Mouse (Mus musculus) layer of hippocampus, adult 9-11 months (tissue): Measurements from ENCODE around the gene 2410137M14Rik.
"Not testable (repeated sequence)": the region's sequence is repeated elsewhere in the genome, so short reads cannot be mapped to it uniquely, and the experiment has no call there.

Source experiments
- DNase-seq: peaks from one replicate; pipeline ENCODE4 v3.0.0; 2022

The 2410137M14Rik gene

DNA sequence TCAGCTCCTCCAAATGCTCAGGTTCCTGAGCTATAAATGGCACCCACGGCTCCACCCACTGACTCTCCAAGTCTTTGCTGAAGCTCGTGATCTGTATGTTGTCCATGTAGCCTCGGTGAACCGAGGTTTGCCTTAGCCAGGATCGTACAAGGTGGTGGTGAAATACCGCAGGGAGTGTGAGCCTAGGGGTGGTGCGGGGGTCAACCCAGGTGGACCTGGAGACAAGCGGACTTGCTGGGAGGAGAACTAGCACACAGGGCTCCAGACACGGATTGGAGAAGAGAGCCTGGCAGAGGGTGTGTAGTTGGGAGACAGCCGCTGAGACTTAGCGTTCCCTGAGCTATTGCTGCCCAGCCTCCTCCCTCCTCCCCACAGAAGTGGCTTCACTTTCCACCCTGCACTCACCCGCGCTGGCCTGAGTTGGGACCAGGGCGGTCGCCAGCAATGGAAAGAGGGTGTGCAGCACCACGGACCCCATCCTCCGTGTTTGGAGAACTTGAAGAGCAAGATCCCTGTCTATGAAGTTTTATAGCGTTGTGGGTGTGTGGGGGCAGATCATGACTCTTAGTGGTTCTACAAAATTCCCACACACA, at the start of gene 2410137M14Rik:
Gene 2410137M14Rik, minus strand, starts transcription at position 17 of the 593 bp plus-strand sequence.
- DNase-seq, result no peak

DNA sequence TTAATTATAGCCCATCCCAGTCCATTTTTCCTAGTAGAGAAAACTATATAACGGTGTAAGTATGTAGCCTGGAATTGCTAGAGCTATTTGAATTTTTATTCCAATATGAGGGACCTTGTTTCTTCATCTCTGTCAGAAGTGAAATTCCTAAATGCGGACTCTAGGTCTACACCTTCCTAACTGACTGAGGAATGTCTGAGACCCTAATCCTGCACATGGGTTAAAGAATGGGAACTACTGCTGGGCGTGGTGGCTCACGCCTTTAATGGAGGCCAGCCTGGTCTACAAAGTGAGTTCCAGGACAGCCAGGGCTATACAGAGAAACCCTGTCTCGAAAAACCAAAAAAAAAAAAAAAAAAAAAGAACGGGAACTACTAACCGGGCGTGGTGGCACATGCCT, 48.1 kb upstream of the 2410137M14Rik start:
- no peak for DNase-seq

DNA sequence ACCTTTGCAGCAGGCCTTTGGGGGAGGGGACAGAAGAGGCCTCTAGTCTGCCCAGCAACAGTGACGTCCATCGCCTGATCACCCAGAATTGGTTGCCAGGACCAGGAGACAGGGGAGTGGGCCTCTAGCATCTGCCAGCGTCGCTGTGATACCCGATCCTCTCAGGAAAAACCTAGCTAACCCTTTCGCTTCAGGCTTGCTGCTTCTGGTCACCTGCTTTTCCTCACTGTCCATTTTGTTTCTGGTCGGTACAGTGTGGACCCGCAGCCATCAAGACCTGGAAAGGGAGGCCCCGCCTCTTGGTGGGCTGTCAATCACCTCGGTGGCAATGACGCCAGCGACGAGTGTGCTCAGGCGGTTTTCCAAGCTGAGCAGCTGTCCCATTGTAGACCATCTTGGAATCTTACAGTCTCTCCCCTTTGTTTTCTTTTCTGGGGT, 47.7 kb upstream of the 2410137M14Rik start:
- peak; percentile 95 for DNase-seq

DNA sequence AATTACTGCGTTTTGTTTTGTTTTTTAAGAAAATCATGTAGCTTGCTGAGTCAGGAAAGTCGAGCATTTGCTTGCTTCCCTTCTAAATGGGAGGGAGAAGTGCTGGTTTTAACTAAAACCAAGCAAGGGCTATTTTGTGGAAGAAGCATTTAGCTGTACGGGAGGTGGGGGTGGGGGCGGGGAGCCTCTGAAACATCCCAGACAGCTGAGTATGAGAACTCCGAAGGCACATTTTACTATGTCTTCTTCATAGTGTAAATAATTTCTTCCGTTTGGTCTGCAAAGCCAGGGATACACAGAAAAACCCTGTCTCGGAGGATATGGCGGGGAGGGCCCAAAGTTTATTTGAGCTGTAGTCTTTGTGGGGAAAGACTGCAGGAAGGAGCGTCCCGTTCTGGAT, 47.2 kb upstream of the 2410137M14Rik start:
- DNase-seq, result no peak

DNA sequence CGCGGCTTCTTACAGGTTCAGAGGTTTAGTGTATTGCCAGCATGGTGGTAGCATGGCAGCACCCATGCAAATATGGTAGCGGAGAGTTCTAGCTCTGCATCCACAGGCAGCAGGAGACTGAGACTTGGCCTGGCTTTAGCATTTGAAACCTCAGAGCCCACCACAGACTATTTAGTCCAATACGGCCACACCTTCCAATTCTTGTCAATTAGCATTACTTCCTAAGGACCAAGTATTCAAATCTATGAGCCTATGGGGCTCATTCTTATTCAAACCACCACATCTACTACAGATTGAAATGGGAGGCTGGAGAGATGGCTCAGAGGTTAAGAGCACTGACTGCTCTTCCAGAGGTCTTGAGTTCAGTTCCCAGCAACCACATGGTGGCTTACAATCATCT, 46.4 kb upstream of the 2410137M14Rik start:
- DNase-seq, result no peak

DNA sequence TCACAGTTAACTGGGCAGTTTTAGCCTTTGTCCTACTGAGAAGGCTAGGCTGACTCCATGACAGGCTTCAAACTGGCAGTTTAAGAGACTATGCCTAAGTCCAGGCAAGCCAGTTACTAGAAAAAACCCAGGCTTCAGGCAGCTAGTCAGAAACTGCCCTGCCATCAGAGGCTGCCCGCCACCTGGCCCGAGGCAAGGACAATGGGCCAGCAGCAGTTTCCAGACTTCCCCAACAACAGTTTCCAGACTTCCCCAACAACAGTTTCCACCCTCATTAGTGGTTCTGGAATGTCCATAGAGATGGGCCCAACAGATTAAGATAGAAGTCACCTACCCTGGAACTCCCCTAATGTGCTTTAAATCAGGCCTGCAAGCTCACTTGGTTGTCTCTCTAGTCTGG, 45.4 kb upstream of the 2410137M14Rik start:
- no peak for DNase-seq

DNA sequence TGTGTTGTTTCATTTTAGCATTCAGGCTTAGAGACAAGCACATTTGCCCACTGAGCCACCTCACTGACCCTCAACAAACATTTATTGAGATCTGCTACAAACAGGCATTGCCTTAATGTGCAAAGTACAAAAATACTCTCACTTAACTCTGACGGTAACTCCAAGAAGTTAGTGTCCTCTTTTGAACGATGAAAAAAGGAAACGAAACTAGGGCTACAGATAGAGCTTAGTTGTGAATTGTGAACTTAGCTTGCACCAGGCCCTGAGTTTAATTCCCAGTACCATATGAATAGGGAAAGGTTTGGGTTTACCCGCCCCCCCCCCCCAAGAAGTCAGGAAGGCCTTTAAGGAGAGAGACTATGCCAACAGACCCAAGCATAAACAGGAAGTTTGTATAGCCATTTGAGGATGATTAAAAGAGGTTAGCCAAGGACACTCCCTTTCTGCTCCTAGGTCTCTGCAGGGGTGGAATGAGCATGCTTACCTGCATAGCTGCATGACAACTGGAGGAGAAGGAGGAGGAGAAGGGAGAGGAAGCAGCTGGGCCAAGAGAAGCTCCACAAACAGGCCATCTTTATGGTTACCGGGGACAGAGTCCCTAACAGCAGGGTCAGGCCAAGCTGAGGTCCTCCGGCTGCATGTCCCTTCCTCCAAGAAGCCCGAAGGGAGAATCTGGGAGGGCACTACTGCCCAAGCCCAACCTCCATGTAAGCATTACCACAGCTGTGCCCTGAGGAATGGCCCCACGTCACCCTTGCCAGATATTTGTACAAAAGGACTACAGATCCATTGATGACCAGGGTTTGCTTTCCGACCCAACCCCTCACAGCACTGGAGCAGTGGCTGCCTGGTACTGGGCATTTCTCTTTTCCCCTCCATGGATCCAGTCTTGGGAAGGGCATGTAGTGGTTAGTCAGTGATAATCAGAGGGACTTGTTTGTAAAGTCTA, 41.9 kb upstream of the 2410137M14Rik start, which contains the start of gene Mog:
Gene Mog, minus strand, starts transcription at position 771 of the 949 bp plus-strand sequence.
- DNase-seq, result peak; percentile 87

DNA sequence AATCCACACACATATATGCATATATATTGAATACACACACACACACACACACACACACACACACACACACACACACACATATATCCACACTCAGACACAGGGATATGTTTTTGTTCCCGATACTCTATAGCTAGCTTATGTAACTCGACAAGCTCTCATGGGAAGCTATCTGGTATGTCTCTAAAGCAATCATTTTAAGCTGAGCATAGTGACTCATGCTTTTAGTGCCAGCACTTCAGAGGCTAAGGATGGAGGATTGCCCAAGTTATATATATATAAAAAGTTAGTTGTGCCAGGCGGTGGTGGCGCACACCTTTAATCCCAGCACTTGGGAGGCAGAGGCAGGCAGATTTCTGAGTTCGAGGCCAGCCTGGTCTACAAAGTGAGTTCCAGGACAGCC, 38.2 kb upstream of the 2410137M14Rik start:
- not testable (repeated sequence) for DNase-seq

DNA sequence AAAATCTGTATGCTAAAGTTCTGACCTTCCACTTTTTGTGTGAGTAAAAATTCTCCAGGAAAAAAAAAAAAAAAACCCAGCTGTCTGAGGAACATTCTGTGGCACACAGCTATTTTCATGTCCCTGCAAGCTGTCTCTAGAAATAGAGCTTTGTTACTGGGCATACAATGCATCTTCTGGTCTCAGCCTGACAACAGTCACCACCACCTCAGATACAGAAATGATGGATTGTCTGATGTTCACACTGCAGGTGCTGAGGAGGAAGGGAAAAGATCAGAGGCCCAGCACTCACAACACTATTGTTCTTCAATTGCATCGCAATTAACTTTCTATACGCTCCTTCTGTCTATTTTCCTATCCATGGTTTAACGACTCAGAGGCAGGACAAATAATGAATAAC, 37.3 kb upstream of the 2410137M14Rik start:
- peak; percentile 51 for DNase-seq

DNA sequence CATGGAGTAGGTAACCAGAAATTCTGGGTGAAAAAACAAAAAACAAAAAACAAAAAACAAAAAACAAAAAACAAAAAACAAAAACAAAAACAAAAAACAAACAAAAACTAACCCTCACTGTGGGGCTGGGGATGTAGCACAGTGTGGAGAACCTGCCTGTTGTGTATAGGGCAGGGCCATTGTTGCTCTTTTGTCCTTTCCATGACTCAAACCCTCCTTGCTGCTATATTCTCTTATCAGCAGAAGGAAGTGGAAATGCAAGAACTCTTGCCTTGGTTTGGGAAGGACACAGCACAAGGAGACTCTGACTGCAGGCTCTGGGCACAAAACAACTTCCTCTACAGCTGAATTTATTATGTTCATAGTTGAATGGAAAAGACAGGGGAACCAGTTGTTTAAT, 35.3 kb upstream of the 2410137M14Rik start:
- no peak for DNase-seq

DNA sequence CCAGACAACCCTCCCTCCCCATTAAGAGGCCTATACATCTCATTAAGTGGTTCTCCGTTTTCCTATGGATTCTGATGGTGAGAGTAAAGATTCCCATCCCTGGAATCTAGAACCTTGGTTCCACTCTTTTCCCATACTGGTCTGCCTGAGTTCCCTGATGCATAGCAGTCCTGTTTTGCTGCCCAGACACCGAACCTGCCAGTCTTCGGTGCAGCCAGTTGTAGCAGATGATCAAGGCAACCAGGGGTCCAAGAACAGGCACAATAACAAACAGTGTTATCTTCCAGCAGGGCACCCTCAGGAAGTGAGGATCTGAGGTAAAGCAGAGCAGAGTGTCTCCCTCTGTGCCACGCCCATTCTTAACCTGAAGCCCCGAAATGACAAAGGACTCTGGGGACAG, 31.1 kb upstream of the 2410137M14Rik start:
- DNase-seq, result no peak

DNA sequence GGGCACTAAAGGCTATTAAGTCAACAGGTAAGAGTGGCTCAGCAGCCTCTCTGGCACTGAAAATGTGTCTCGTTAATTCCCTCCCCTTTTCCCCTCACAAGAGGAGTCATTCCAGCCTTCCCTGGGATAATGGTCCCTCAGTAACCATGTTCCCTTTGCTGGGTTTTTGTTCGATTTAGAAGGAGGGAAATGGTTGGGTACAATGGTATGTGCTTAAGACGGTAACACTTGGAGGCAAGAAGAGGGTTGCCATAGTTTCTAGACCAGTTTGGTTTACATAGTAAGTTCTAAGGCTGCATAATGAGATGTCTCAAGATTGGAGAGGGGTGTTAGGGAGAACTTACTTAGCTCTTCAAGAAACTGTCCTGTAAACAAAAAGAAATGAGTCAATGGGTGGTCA, 30.7 kb upstream of the 2410137M14Rik start:
- no peak for DNase-seq

DNA sequence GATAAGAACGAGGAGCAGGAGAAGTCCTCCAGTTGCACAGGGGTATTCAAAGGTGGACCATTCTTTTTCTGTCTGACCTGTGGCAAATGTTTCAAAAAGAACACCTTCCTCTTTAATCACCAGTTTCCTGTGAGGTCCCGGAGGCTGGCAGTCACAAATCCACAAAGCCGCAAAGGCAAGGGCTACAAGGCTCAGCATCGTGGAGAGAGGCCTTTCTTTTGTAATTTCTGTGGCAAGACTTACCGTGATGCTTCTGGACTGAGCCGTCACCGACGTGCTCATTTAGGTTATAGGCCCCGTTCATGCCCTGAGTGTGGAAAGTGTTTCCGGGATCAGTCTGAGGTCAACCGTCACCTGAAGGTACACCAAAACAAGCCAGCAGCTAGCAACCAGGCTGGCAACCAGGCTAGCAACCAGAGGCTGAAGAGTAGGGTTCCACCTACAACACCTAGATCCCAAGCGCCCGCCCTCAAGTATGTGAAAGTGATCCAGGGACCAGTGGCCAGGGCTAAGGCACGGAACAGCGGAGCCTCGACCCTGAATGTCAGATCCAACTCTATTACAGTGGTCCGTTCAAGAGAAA, 28.5 kb upstream of the 2410137M14Rik start:
- DNase-seq, result no peak

DNA sequence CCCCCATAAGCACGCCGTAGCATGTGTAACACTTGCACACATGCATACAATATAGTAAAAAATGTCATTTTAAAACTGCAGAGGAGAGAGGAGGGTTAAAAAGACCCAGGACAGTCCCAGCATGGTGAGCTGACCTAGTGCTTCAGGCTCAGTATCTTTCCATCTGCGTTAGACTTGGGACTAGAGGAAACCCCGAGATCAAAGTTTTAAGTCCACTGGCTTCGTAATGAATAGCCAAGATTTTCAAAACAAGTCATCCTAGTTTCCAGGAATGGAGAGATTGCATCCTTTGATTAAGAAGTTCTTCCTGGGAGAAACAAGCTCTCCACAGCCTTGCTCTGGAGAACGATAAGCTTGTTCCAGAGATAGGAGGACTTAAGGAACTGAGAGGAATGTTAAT, 27.1 kb upstream of the 2410137M14Rik start:
- DNase-seq, result no peak

DNA sequence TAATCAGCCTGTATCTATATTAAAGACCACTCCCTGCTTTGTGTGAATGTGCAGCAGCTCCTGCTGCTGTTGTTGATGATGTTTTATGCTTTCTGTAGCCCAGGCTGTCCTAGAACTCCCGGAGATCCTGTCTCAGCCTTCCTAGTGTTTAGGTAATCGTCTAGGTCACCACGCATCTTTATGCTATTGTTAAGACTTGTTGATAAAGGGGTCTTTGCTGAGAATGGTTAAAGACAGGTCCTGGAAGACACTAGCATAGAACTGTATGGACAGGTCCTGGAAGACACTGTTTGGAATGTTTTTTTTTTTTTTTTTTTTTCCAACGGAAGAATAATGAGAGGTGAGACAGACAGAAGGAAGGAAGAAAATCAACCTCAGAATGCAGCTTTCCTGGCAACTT, 22.3 kb upstream of the 2410137M14Rik start:
- DNase-seq, result no peak

DNA sequence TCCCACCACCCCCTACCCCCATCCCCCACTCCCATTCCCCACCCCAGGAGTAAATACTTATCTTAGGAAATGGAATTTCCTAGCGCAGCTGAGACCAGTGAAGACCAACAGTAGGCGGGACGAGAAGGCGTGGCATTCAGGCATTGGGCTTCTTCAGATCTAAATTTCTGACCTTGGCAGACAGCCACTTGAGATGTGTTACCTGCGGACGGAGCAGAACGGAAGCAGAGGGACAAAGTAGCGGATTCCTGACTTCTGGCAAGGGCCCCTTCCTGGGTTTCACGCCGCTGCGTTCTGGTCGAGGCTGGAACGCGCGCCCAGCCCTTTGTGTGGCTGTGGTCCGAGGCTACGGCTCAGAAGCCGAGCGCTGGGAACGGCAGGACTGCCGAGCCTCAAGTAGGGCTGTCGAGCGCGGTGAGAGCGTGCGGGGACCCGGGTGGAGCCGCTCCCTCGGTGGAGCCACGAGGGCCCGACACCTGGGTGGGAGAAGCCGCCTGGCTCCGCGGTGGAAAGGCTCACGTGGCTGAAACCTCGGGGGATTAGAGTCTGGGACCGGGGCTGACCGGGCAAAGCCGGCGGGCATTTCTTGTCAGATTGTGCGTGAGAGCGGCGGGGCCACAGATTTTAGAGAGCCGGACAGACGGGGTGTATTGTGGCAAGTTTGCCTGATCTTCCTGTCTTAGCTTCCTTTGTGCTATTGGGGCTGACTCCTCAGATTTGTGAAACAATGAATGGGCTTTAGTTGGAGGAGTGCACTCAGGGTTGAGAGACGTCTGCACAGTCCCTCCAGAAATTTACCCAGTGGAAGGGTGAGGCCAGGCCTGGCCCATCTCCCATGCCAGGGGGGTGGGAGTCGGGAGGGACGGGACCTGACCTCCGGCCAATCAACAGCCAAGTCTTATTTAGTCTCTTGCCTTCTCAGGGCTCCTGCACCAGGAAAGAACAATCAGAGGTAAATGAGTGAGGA, 21.6 kb upstream of the 2410137M14Rik start:
- DNase-seq, result no peak

DNA sequence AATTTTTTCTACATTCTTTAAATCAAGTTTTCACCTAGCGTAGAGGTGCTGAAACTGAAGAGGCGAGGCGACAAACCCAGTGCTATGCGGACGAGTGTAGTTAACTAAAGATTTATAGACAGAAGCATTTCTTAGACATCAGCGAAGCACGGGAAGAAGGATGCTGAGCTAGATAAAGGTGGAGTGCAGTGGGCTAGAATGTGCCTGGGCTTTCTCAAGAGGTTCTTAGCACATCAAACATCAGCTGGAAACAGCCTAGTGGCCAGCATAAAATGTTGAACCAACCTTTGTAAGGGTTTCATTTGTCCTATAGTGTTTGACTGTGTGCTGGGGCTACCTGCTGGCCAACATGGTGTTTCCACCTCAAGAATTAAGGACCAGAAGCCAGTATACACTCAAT, 19.8 kb upstream of the 2410137M14Rik start, which contains the start of gene Zfp57:
Gene Zfp57, plus strand, starts transcription at position 301 of the 400 bp plus-strand sequence.
- DNase-seq, result no peak

DNA sequence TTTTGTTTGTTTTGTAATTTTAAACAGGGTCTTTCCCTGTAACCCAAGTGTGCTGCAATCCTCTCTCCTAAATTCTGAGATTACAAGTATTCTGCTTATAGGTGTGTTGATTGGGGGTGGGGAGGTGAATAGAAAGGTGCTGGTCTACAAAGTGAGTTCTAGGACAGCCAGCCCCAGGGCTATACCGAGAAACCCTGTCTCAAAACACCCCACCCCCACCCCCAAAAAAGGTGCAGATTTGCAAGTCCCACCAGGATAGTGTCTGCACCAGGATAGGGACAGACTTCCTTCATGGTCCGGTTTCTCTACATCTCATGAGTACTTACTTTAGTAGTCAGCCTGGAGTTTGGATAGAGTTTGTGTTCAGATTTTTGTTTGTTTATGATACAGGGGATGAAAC, 17.4 kb upstream of the 2410137M14Rik start:
- no peak for DNase-seq

DNA sequence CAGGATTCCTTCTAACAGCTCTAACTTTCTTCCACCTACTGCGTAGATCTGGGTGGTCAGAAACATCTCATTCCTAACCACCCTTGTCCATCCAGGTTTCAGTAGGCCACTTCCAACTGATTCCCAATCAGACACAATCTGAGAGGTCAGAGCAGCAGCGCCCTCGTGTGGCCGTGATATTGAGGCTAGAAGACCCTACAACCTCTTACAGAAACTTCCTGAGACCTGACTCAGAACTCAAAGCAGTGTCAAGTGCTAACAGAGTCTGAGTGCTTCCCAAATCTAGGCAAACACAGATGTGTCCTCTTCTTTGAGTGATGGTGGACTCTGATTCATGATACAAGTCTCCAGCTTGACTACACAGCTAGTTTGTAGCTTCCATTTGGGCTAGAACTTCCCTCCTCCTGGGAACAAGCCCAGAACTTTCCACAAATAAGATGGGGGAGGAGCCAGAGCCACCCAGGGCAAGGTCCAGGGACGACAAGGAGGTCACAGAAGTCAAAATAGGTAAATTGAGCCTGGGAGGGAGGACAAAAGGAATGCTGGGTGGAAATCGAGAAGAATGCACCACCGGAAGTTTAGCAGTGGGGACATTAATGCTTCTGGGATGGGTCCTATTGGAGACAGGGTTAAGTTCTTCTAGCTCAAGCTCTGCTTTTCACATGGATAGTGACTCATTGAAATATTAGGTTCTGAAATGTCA, 16.1 kb upstream of the 2410137M14Rik start:
- peak; percentile 58 for DNase-seq

DNA sequence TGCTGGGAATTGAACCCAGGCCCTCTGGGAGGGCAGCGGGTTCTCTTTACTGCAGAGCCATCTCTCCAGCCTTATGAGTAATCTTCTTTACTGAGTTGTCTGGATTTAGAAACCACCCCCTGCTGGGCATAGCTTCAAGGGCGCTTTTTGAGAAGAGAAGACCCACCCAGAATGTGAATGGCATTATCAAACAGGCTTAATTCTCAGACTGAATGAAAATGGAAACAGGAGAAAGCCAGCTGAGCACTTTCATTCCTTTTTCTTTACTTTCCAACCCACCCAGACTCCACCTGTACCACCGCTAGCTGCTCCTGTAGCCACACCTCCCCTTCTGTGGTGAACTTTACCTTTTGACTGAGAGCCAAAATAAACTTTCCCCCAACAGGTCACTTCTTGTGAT, 14.4 kb upstream of the 2410137M14Rik start:
- no peak for DNase-seq

DNA sequence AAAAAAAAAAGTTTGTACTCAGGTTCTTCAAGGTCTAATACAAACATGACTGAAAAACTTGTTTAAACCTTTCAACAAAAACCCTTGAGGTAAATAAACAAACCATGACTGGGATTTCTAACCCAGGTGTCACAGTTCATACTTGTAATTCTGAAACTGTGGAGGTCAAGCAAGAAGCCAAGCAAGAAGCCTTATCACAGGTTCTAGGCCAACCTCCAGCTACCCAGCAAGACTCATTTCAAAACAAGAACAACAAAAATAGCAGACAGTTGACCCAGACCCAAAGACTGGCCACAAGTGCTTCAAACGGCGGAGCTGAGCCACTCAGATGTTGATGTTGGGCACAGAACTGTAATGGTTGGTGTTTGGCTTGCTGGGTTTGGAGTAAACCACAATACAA, 13.5 kb upstream of the 2410137M14Rik start:
- DNase-seq, result no peak
